Mouse (Mus musculus) G1E (cell line): ENCODE data around the gene 2310033P09Rik.

Experiments used
- CTCF ChIP-seq: IDR thresholded peaks from 2 replicates; pipeline ENCODE4 v1.5.1; 2012; ENCODE audit warnings: low read depth, low read length, inconsistent platforms, mixed read lengths
- TAL1 ChIP-seq: conservative IDR thresholded peaks from 2 replicates; pipeline ENCODE4 v1.6.1; 2012; ENCODE audit warnings: low read depth, low read length, inconsistent platforms, mixed read lengths

DNA sequence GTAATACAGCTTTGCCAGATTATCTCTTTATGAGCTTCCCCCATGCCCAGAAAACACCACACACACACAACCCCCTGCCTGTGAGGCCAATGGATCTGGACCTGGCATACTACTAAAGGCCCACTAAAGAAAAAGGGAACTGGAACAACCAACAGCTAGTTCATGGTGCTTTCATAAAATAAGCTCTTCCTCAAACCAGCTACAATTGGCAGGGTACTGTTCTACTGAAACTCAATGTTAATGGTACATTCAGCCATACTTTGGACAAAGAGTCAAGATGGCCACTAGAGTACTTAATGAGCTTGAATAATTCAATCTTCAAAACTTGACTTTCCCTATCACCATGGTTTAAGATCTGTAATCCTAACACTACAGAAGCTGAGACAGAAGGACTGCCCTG is 13.5 kb downstream of the 2310033P09Rik start:
- TF ChIP-seq CTCF (no peak), TAL1 (no peak)
